Mouse (Mus musculus) embryonic fibroblast, embryonic 13.5 days (primary cell): ENCODE measurements at regions not wholly inside any gene's neighbourhood (a gene's known extent, or its start where the extent isn't known, plus 50 kb on each side); places are given as distances from the start of the nearest gene placed in this dataset.

Source experiments
- CTCF ChIP-seq: IDR thresholded peaks from 2 replicates; pipeline ENCODE4 v1.5.1; 2011; ENCODE audit warnings: mild to moderate bottlenecking, control low read depth, low read length, moderate library complexity, borderline replicate concordance; ENCODE audit not compliant: insufficient read depth
- POLR2A ChIP-seq: IDR thresholded peaks from 2 replicates; pipeline ENCODE4 v1.6.1; 2011; ENCODE audit warnings: low read depth, mild to moderate bottlenecking, control low read depth, low read length, moderate library complexity

GRCm38 (mm10) chr15:24969391-24969812 is 444.2 kb downstream of the Basp1 start:
- TF ChIP-seq CTCF (no peak), POLR2A (no peak)
